Mouse (Mus musculus) embryo, embryonic 11 days (tissue): ENCODE data around the gene Mrm1.
"Not testable (repeated sequence)": the region's sequence is repeated elsewhere in the genome, so short reads cannot be mapped to it uniquely, and the experiment has no call there.

Experiments
- DNase-seq: peaks from one replicate; pipeline ENCODE4 v3.0.0-alpha.2; 2015

Gene Mrm1

GRCm38 (mm10) chr11:84818961-84819692 is at the start of gene Mrm1:
TSS of gene Mrm1 (minus strand) at chr11:84819515.
- peak; percentile 95 for DNase-seq

- DNase-seq, result no peak
These were observed 49.5 kb upstream of the Mrm1 start for GRCm38 (mm10) chr11:84868786-84869259.

GRCm38 (mm10) chr11:84867586-84867985 is 48.3 kb upstream of the Mrm1 start:
- DNase-seq, result no peak

- DNase-seq, result no peak
These were observed 46.0 kb upstream of the Mrm1 start for GRCm38 (mm10) chr11:84865268-84865667.

GRCm38 (mm10) chr11:84855285-84855684 is 36.0 kb upstream of the Mrm1 start:
- no peak for DNase-seq

GRCm38 (mm10) chr11:84847475-84848090 is 28.3 kb upstream of the Mrm1 start:
- DNase-seq, result no peak

GRCm38 (mm10) chr11:84846741-84847474 is 27.6 kb upstream of the Mrm1 start:
- DNase-seq, result no peak

GRCm38 (mm10) chr11:84839330-84839729 is 20.0 kb upstream of the Mrm1 start:
- DNase-seq, result no peak

GRCm38 (mm10) chr11:84829495-84829894 is 10.2 kb upstream of the Mrm1 start:
- DNase-seq, result not testable (repeated sequence)

GRCm38 (mm10) chr11:84828516-84829399 is 9.4 kb upstream of the Mrm1 start, which contains the start of gene Dhrs11:
TSS of gene Dhrs11 (minus strand) at chr11:84828994.
- peak; percentile 93 for DNase-seq

- no peak for DNase-seq
These were observed 8.7 kb upstream of the Mrm1 start for GRCm38 (mm10) chr11:84827901-84828503.

GRCm38 (mm10) chr11:84827492-84827891 is 8.2 kb upstream of the Mrm1 start:
- no peak for DNase-seq

- no peak for DNase-seq
These were observed 6.9 kb upstream of the Mrm1 start for GRCm38 (mm10) chr11:84826185-84826584.

- DNase-seq, result no peak
These were observed 6.0 kb upstream of the Mrm1 start for GRCm38 (mm10) chr11:84825261-84825807.

GRCm38 (mm10) chr11:84823484-84823897 is 4.2 kb upstream of the Mrm1 start:
- DNase-seq, result no peak

GRCm38 (mm10) chr11:84822487-84822886 is 3.2 kb upstream of the Mrm1 start:
- no peak for DNase-seq

GRCm38 (mm10) chr11:84821131-84821770 is 1.9 kb upstream of the Mrm1 start:
- no peak for DNase-seq

- peak; percentile 86 for DNase-seq
These were observed 992 bp downstream of the Mrm1 start for GRCm38 (mm10) chr11:84818085-84818960.

GRCm38 (mm10) chr11:84817362-84817761 is 2.0 kb downstream of the Mrm1 start:
- no peak for DNase-seq
